Mouse (Mus musculus) bone marrow, adult 2 months (tissue): ENCODE measurements around the gene Rac1.

Experiments
- CTCF ChIP-seq: fragments of 200-500 bp; IDR thresholded peaks from 2 replicates; pipeline ENCODE4 v1.5.1; 2011; ENCODE audit warnings: low read length, control low read depth; ENCODE audit not compliant: control insufficient read depth, insufficient read depth
- POLR2A ChIP-seq: fragments of 200-500 bp; IDR thresholded peaks from 2 replicates; pipeline ENCODE4 v1.6.1; 2011; ENCODE audit warnings: low read depth, mild to moderate bottlenecking, control low read depth, low read length, borderline replicate concordance; ENCODE audit not compliant: control insufficient read depth

GRCm38 (mm10) chr5:143470421-143471164 lies 57.2 kb downstream of the Rac1 start:
- no peak for TF ChIP-seq POLR2A
- TF ChIP-seq CTCF, result no peak
